Mouse (Mus musculus) liver, adult 2 months (tissue): ENCODE measurements at regions not wholly inside any gene's neighbourhood (a gene's known extent, or its start where the extent isn't known, plus 50 kb on each side); places are given as distances from the start of the nearest gene placed in this dataset.

Experiments
- CTCF ChIP-seq: fragments of 200-500 bp; IDR thresholded peaks from 2 replicates; pipeline ENCODE4 v1.5.1; 2011; ENCODE audit warnings: low read depth, low read length, control low read depth
- POLR2A ChIP-seq: fragments of 200-500 bp; IDR thresholded peaks from 2 replicates; pipeline ENCODE4 v1.6.1; 2011; ENCODE audit warnings: low read length, control low read depth; ENCODE audit not compliant: insufficient read depth; ENCODE audit errors: extremely low read depth

DNA sequence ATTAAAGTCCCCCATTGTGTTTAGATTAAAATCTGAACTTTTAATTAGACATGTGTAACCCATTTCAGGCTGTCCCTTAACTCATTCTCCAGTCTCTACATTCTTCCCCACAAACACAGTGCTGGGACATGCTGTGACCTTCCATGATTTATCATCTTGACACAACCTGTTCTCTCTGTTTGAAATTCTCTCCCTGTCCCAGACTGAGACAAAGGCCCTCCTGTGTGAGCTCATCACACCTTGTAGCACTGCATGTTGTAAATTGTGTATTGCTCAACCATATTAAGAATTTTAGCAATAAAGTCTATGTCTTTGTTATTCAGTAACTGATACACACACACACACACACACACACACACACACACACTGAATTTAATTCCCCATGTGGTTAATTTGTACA is 293.2 kb upstream of the Kirrel3 start:
- TF ChIP-seq CTCF (no peak), POLR2A (no peak)
